Mouse (Mus musculus): ENCODE measurements at regions not wholly inside any gene's neighbourhood (a gene's known extent, or its start where the extent isn't known, plus 50 kb on each side); places are given as distances from the start of the nearest gene placed in this dataset.

DNA sequence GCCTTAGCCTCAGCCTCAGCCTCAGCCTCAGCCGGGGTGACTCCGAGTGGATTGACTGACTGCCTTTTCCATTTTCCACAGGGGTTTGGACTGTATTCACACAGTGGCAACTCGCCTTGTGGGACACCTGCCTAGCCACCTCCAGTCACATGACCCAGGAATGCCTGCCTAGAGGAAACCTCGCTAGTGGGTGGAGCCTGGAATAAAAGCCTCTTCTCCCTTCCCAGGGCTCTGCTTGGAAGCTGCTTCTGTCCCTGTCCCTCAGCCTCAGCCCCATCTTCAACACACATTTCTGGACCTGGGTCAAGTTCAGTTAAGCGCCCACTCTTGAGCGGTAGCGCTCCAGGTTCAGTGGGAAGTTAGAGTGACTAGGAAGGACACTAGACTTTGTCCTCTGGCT lies 68.0 kb upstream of the Prdm11 start:
- TF ChIP-seq ZC3H11A (IDR thresholded peaks at IDR 0.05; ENCODE audit: borderline replicate concordance, low read depth, low read length) (no peak), ZNF384 (IDR thresholded peaks at IDR 0.05; ENCODE audit: low read depth, low read length) (no peak), HCFC1 (IDR thresholded peaks at IDR 0.05; ENCODE audit: borderline replicate concordance, insufficient read depth, low read length) (no peak), CHD2 (IDR thresholded peaks at IDR 0.05; ENCODE audit: low read depth, low read length) (no peak), MAFK (IDR thresholded peaks at IDR 0.05; ENCODE audit: insufficient read depth, low read depth, low read length) (no peak)
